Mouse (Mus musculus) left cerebral cortex, adult 2 months (tissue): Measurements from ENCODE around the gene Btbd9. TPM values are rescaled to one million over a fixed set of nuclear protein-coding genes. Genes with fewer than 3 reads are reported as not detected.

Experiments
- DNase-seq, 2 experiments: peaks; one replicate each; pipeline ENCODE4 v3.0.0; 2021 to 2022; ENCODE audit warnings: low spot score in 2 of 2, mixed read lengths in 1 of 2; ENCODE audit errors: extremely low spot score in 1 of 2
- H3K27ac ChIP-seq: fragments of 200-600 bp; 2 replicates; pipeline ENCODE4 v1.8.1; 2022
- H3K4me3 ChIP-seq: fragments of 200-600 bp; 2 replicates; pipeline ENCODE4 v1.8.1; 2022
- CTCF ChIP-seq: fragments of 200-600 bp; IDR thresholded peaks from 2 replicates; pipeline ENCODE4 v1.8.1; 2022; ENCODE audit warnings: antibody characterized with exemption, mild to moderate bottlenecking, moderate library complexity
- intact Hi-C: fragments of 180-260 bp; cut with DNase I; formaldehyde crosslinking; loops from one replicate; pipeline ENCODE4 v1.15.1; 2025
- total RNA-seq, 2 experiments: library from RNA; stranded (reverse); gene quantifications; 2 replicates each; pipeline ENCODE4 v1.2.3; 2021

Btbd9 gene
- total RNA-seq, 2 experiments from 2014 or later, result 102 to 104 TPM

- no peak for DNase-seq
- intact Hi-C loops, result no loop called here
- TF ChIP-seq CTCF, result no peak
- Histone ChIP-seq H3K4me3 (no peak overlapping the region), H3K27ac (no peak overlapping the region)
These were observed 239.5 kb downstream of the Btbd9 start for GRCm38 (mm10) chr17:30336816-30337215.

GRCm38 (mm10) chr17:30336280-30336679 lies 240.0 kb downstream of the Btbd9 start:
- no peak for DNase-seq
- Histone ChIP-seq H3K4me3 (no peak overlapping the region), H3K27ac (no peak overlapping the region)
- intact Hi-C loops, result no loop called here
- no peak for TF ChIP-seq CTCF

DNA sequence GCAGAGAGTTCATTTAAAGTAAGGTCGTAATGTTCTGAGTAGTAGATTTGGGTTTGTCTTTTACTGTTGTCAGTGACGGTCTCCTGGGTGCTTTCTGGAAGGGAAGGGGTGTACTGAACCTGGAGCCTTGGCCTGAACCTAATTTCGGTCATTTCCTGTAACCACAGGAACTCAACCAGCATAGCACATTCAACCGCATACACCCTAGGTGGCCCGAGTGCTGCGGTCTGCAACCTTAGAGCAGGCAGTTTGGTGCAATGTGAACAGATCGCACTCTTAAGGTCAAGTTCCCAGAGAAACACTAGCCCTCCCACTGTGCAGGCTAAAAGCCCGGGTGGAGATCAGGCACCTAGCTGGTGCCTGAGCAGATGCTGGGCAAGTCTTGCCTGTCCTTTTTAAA lies 240.5 kb downstream of the Btbd9 start:
- H3K4me3 ChIP-seq, result no peak overlapping the region
- intact Hi-C loops, result no loop called here
- no peak overlapping the region for H3K27ac ChIP-seq
- no peak for TF ChIP-seq CTCF
- DNase-seq, result no peak

DNA sequence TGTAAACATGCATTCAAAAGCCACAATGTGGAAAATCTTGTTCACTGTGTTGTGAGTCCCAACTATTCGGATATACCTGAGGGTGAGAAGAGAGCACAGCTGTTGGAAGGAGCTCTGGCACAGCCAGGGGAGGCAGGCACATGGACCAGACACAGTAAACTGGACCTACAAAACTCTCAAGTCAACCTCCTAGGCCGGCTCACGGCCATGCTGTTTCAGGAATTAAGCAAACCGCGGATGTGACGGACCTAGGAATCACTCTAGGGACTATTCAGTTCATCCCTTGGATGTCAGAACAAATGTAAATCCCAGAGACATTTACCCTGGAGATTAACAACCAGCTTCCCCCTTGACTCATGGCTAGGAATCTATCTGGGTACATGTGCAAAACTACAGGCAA lies 242.0 kb downstream of the Btbd9 start:
- no peak for TF ChIP-seq CTCF
- Histone ChIP-seq H3K27ac (no peak overlapping the region), H3K4me3 (no peak overlapping the region)
- intact Hi-C loops, result no loop called here
- no peak for DNase-seq

DNA sequence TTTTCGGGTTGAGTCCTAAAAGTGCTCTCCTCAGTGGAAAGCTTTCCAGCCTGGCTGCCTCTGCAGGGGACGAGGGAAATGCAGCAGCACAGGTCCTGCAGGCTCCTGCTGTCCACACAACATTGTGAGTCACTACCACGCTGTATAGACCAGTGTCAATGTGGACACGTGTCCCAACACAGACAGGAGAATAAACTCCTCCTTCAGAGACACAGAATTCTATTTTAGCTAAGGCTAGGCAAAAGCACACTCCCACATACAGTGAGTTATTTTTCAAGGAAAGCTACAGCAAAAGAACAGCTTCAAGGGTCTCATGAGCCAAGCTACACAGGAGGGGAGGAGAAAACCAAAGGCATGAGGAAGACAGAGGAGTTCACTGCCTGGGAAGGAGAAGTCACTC lies 243.2 kb downstream of the Btbd9 start:
- intact Hi-C loops, result no loop called here
- DNase-seq, result no peak
- 0 out of 2 replicates have a peak overlapping the region, but pooled peaks have one; percentile 21 for H3K27ac ChIP-seq
- no peak overlapping the region for H3K4me3 ChIP-seq
- TF ChIP-seq CTCF, result no peak

DNA sequence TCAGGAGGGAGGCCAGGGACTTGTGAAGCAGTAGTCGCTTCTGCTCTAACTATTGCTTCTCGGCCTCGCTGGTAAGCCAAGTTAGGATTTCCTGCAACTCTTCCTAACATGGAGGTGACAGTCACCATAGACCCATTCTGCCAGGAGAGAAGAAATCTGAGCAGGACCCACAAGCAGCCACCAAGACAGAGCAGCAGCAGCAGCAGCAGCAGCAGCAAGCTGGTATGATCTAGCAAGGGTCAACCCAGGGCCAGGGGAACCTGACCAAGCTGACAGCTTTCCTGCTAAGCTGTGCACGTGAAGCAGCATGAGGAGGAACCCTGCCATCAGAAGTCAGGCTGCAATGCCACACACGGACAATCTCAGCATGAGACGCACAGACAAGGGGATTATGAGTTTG lies 244.9 kb downstream of the Btbd9 start:
- intact Hi-C loops, result no loop called here
- H3K4me3 ChIP-seq, result no peak overlapping the region
- H3K27ac ChIP-seq, result no peak overlapping the region
- TF ChIP-seq CTCF, result no peak
- DNase-seq, result no peak

DNA sequence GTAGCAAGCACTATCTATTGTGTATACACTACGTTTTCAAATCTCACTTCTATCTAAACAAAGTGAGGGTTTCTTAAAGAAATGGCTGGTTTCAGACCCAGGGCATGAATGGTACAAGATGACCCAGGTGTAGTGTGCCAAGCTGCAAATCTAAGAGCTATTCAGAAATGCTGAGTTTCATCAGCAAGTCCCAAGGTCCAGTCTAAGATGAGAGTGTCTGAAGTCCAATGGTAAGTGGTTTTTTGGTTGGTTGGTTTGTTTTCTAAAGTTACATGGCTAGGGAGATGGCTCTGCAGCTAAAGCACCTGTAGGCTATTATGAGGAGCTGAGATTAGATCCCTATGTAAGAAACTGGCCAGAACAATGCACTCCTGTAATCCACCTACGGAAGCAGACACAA lies 246.8 kb downstream of the Btbd9 start:
- intact Hi-C loops, result no loop called here
- no peak overlapping the region for H3K4me3 ChIP-seq
- DNase-seq, result no peak
- no peak overlapping the region for H3K27ac ChIP-seq
- no peak for TF ChIP-seq CTCF

DNA sequence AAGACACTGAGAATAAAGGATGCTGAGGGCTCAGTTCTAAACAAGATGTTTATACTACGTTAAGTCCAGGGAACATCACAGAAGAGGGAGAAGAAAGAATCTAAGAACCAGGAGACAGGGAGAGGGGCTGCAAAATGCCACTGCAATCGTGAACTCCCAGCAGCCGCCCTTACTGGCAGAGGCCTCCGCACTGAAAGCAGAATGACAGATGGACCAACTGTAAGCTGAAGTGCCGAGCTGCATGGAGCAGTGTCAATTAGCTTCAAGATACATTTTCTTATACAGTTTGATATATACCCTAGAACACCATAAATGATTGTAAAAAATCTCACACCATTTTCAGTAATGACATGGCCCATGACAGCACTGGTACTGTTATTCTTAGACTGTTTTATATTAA lies 247.4 kb downstream of the Btbd9 start:
- Histone ChIP-seq H3K27ac (no peak overlapping the region), H3K4me3 (no peak overlapping the region)
- DNase-seq, result no peak
- no peak for TF ChIP-seq CTCF
- intact Hi-C loops, result no loop called here

DNA sequence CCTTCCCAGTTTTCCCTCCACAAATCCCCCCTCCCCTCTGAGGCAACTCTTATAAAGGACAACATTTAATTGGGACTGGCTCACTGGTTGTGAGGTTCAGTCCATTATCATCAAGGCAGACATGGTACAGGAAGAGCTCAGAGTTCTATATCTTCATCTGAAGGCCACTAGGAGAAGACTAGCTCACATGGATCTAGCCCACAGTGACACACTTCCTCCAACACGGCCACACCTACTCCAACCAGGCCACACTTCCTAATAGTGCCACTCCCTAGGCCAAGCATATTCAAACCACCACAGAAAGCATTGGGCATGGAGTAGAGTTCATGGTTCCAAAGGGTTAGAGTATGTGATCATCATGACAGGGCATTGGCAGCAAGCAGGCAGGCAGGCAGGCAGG lies 249.4 kb downstream of the Btbd9 start:
- intact Hi-C loops, result no loop called here
- no peak overlapping the region for H3K4me3 ChIP-seq
- no peak overlapping the region for H3K27ac ChIP-seq
- no peak for DNase-seq
- TF ChIP-seq CTCF, result no peak

GRCm38 (mm10) chr17:30320301-30320700 lies 256.0 kb downstream of the Btbd9 start:
- intact Hi-C loops, result no loop called here
- DNase-seq, result no peak
- H3K27ac ChIP-seq, result peak overlapping the region; percentile 25; the same call in 1 of the 2 replicates
- H3K4me3 ChIP-seq, result no peak overlapping the region
- no peak for TF ChIP-seq CTCF

- intact Hi-C loops, result no loop called here
- TF ChIP-seq CTCF, result no peak
- no peak for DNase-seq
- no peak overlapping the region for H3K4me3 ChIP-seq
- peak overlapping the region; percentile 30 for H3K27ac ChIP-seq
These were observed 263.6 kb downstream of the Btbd9 start for GRCm38 (mm10) chr17:30312688-30313087.

GRCm38 (mm10) chr17:30309627-30310026 lies 266.7 kb downstream of the Btbd9 start:
- no peak for TF ChIP-seq CTCF
- intact Hi-C loops, result no loop called here
- Histone ChIP-seq H3K27ac (no peak overlapping the region), H3K4me3 (no peak overlapping the region)
- no peak for DNase-seq

DNA sequence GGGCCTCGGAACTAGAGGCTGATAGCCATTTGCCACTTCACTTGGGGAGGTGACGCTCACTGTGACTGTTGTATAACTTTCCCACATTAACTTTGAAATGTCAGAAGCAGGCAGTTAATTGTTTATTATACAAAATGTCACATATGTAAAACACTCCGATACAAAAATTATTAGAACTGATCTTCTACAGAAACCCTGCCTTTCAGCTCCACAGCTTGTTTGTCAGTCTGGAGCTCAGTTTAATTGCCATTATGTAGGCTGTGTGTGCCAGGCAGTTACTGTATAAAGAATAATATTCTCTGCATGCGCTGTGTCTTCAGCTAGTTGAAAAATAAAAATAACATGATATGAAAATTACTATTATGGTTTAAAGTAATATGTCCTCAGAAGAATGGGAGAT lies 267.4 kb downstream of the Btbd9 start:
- intact Hi-C loops, result no loop called here
- Histone ChIP-seq H3K27ac (no peak overlapping the region), H3K4me3 (no peak overlapping the region)
- DNase-seq, result no peak
- no peak for TF ChIP-seq CTCF

- no peak for TF ChIP-seq CTCF
- intact Hi-C loops, result no loop called here
- no peak overlapping the region for H3K4me3 ChIP-seq
- no peak for DNase-seq
- H3K27ac ChIP-seq, result no peak overlapping the region
These were observed 268.0 kb downstream of the Btbd9 start for GRCm38 (mm10) chr17:30308317-30308716.
